Mouse (Mus musculus) embryonic facial prominence, embryonic 11.5 days (tissue): Measurements from ENCODE around the gene Gbp6. TPM values are rescaled to one million over a fixed set of nuclear protein-coding genes. Genes with fewer than 3 reads are reported as not detected.
"Not testable (repeated sequence)": the region's sequence is repeated elsewhere in the genome, so short reads cannot be mapped to it uniquely, and the experiment has no call there.

ENCODE experiments used
- ATAC-seq: fragments of 200-750 bp; cut with Nextera tagmentation; replicated peaks from 2 replicates; pipeline ENCODE4 v1.8.0; 2017; ENCODE audit warnings: low read depth; ENCODE audit not compliant: insufficient number of reproducible peaks, low FRiP score, low TSS enrichment
- DNase-seq: peaks from one replicate; pipeline ENCODE4 v3.0.0-alpha.2; 2015; ENCODE audit warnings: low spot score
- H3K27ac ChIP-seq: fragments of 300-500 bp; sonication (generic); replicated peaks from 2 replicates; pipeline ENCODE4 v1.5.1; 2014; ENCODE audit warnings: mild to moderate bottlenecking, low read depth, low read length, control low read depth
- H3K27me3 ChIP-seq: fragments of 300-500 bp; sonication (generic); 2 replicates; pipeline ENCODE4 v1.6.1; 2014; ENCODE audit warnings: mild to moderate bottlenecking, low read length, moderate library complexity, mixed read lengths; ENCODE audit not compliant: control insufficient read depth, insufficient read depth
- H3K36me3 ChIP-seq: fragments of 300-500 bp; sonication (generic); replicated peaks from 2 replicates; pipeline ENCODE4 v1.6.1; 2014; ENCODE audit warnings: low read depth, mild to moderate bottlenecking, low read length, moderate library complexity, mixed read lengths; ENCODE audit not compliant: control insufficient read depth, insufficient read depth
- H3K4me1 ChIP-seq: fragments of 300-500 bp; sonication (generic); 2 replicates; pipeline ENCODE4 v1.6.1; 2014; ENCODE audit warnings: low read length, mixed read lengths; ENCODE audit not compliant: control insufficient read depth, insufficient read depth
- H3K4me2 ChIP-seq: fragments of 300-500 bp; sonication (generic); 2 replicates; pipeline ENCODE4 v1.6.1; 2014; ENCODE audit warnings: low read depth, mild to moderate bottlenecking, control low read depth, low read length, moderate library complexity
- H3K4me3 ChIP-seq: fragments of 300-500 bp; sonication (generic); 2 replicates; pipeline ENCODE4 v1.5.1; 2014; ENCODE audit warnings: low read depth, low read length, control low read depth
- H3K9ac ChIP-seq: fragments of 300-500 bp; sonication (generic); replicated peaks from 2 replicates; pipeline ENCODE4 v1.6.1; 2014; ENCODE audit warnings: mild to moderate bottlenecking, control low read depth, low read length
- H3K9me3 ChIP-seq: fragments of 300-500 bp; sonication (generic); replicated peaks from 2 replicates; pipeline ENCODE4 v1.6.1; 2016; ENCODE audit warnings: mild to moderate bottlenecking, low read length, inconsistent platforms, mixed read lengths; ENCODE audit not compliant: control insufficient read depth
- WGBS: fragments of 180-500 bp; shearing (Covaris S2); extraction: QIAGEN DNeasy Blood & Tissue Kit; methylation state at CpG from one replicate; pipeline ENCODE4 v1.1.7; 2014; 5-methylcytosine and 5-hydroxymethylcytosine counted together
- polyA plus RNA-seq: library from polyadenylated mRNA; unstranded; fragments of >200 nt; fragmentation: Nextera tagmentation; extraction: Ambion mirVana; gene quantifications from 2 replicates; pipeline ENCODE4 v1.2.1, GENCODE M21; 2014

Gene Gbp6
- polyA plus RNA-seq, 1 experiment from 2014 or later = 0.25 TPM

DNA sequence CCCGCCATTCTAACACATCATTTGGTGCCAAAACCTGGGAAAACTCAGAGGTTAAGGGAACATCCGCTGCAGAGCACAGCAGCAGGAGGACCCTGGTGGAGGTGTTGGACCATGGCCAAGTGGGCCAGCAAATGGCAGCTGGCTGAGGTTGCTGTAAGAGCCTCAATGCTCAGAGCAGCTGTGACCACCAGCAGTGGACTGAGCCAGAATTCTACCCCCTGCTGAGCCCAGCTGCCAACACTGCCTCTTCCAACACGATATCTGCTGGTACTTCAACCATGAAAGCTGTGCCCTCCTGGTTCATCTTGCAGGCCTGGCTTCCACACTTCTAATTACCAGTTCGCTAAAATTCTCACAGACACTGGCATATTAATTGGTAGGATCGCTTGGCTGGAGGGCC, 52.5 kb downstream of the Gbp6 start:
- WGBS = 88% methylated on average over 5 of the region's 5 CpGs
- not testable (repeated sequence) for H3K4me1 ChIP-seq, H3K27ac ChIP-seq, H3K27me3 ChIP-seq, H3K4me3 ChIP-seq, H3K9me3 ChIP-seq, DNase-seq, H3K9ac ChIP-seq, H3K36me3 ChIP-seq, ATAC-seq, H3K4me2 ChIP-seq

- H3K9ac ChIP-seq = not testable (repeated sequence)
Measured at GRCm38 (mm10) chr5:105239483-105240047, 53.9 kb downstream of the Gbp6 start, which contains the start of gene Gbp10. TSS of gene Gbp10 (minus strand) at chr5:105239533.

GRCm38 (mm10) chr5:105238402-105238801, 55.1 kb downstream of the Gbp6 start:
- WGBS = 90% methylated on average over 1 of the region's 1 CpGs
- H3K9me3 ChIP-seq, H3K36me3 ChIP-seq, H3K4me1 ChIP-seq, DNase-seq, ATAC-seq, H3K27me3 ChIP-seq, H3K4me3 ChIP-seq, H3K4me2 ChIP-seq, H3K27ac ChIP-seq, H3K9ac ChIP-seq: not testable (repeated sequence)

More at GRCm38 (mm10) chr5:105239483-105240047, 53.9 kb downstream of the Gbp6 start, which contains the start of gene Gbp10:
- not testable (repeated sequence) for H3K4me1 ChIP-seq, ATAC-seq, H3K9me3 ChIP-seq, DNase-seq, H3K27ac ChIP-seq, H3K36me3 ChIP-seq, H3K4me2 ChIP-seq, H3K27me3 ChIP-seq, H3K4me3 ChIP-seq

- not testable (repeated sequence) for H3K9ac ChIP-seq, H3K27ac ChIP-seq, H3K4me1 ChIP-seq, ATAC-seq, H3K9me3 ChIP-seq, DNase-seq, H3K4me3 ChIP-seq, H3K4me2 ChIP-seq, H3K27me3 ChIP-seq, H3K36me3 ChIP-seq
- WGBS = 75% methylated on average over 3 of the region's 3 CpGs
Measured at GRCm38 (mm10) chr5:105236040-105236439, 57.5 kb downstream of the Gbp6 start.

Other genes with a start within 250 kb of the Gbp6 start
- 1.1 and 1.6 TPM in 2 replicates for gene Gbp9, start 154.2 kb downstream of the Gbp6 start, polyA plus RNA-seq
- 0.70 and 0.87 TPM in 2 replicates for gene Gbp8, start 154.2 kb downstream of the Gbp6 start, polyA plus RNA-seq
- gene Gbp4, start 154.1 kb downstream of the Gbp6 start, polyA plus RNA-seq = 0.39 and 0.70 TPM in 2 replicates
- gene Gbp10, start 54.2 kb downstream of the Gbp6 start, polyA plus RNA-seq = 0.10 and 0.33 TPM in 2 replicates
- gene Gm43302, start within 50 bp of the Gbp6 start, polyA plus RNA-seq = not detected in 2 replicates
- gene Lrrc8b, start 122.1 kb upstream of the Gbp6 start, polyA plus RNA-seq = 7.6 and 8.4 TPM in 2 replicates
- 13.5 and 13.6 TPM in 2 replicates for gene Lrrc8c, start 225.7 kb upstream of the Gbp6 start, polyA plus RNA-seq